Mouse (Mus musculus): Measurements from ENCODE around the gene Kdm7a.

The Kdm7a gene

DNA sequence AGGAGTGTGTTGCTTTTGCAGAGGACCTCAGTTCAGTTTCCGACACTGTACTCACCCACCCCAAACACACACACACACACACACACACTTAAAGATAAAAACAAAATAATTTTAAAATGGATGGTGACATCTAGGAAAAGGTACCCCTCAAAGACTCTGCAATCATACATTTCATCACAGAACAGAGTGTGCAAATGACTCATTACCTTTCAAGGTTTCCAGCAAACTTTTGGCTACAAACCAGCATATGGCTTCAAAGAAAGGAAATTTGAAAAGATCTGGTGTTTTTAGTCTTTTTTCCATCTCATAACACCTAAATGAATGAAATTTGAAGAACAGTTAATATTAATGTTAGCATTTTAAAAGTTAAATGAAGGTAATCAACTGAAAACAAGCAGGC lies 41.7 kb downstream of the Kdm7a start:
- DNase-seq (ENCODE audit: low read depth, low spot score): no peak
- H3K36me3 ChIP-seq (ENCODE audit: control insufficient read depth, insufficient read depth, low read length, poor library complexity, severe bottlenecking): peaks cover 18% of the 10 kb centered on the region
- no peaks in the 10 kb centered on the region for H3K27me3 ChIP-seq (ENCODE audit: control insufficient read depth, insufficient read depth, low read length, poor library complexity, severe bottlenecking)

DNA sequence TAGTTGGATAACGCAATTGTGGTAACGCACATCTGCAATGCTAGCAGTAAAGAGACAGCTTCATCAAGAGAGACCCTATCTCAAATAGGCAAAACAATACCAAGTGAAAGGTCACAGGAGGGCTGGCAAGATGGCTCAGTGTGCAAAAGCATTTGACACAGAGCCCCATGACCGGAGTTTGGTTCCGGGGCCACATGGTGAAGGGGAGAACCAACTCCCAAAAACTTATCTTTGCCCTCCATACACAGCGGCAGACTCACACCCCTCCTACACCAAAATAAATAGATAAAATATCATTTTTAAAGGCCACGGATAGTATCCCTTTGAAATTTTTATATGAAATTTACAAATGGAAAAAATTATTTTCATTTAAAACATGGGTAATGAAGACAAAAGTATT lies 44.6 kb downstream of the Kdm7a start:
- no peak for DNase-seq (ENCODE audit: low read depth, low spot score)
- H3K27me3 ChIP-seq (ENCODE audit: control insufficient read depth, insufficient read depth, low read length, poor library complexity, severe bottlenecking): no peaks in the 10 kb centered on the region
- peaks cover 18% of the 10 kb centered on the region for H3K36me3 ChIP-seq (ENCODE audit: control insufficient read depth, insufficient read depth, low read length, poor library complexity, severe bottlenecking)

DNA sequence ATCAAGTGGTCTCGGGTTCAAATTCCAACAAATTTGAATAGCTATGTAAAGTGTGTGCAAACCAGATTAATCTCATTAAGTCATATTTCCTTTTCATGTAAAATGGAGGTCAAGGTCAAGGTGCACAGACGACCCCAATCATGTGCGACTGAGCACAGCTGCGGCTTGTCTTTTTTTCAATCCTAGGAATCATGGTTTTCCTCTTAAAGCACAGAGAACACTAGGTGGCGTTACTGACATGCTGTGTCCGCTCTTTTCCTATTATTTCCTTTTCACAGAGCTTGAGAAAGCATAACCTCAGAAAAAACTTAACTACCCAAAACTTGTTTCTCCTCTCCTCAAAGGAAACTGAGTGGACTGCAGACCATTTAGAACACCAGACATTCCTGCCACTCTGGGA lies 60.5 kb downstream of the Kdm7a start:
- Histone ChIP-seq H3K27me3 (ENCODE audit: control insufficient read depth, insufficient read depth, low read length, poor library complexity, severe bottlenecking) (no peaks in the 10 kb centered on the region), H3K36me3 (ENCODE audit: control insufficient read depth, insufficient read depth, low read length, poor library complexity, severe bottlenecking) (peaks cover 32% of the 10 kb centered on the region)
- DNase-seq (ENCODE audit: low read depth, low spot score): no peak

DNA sequence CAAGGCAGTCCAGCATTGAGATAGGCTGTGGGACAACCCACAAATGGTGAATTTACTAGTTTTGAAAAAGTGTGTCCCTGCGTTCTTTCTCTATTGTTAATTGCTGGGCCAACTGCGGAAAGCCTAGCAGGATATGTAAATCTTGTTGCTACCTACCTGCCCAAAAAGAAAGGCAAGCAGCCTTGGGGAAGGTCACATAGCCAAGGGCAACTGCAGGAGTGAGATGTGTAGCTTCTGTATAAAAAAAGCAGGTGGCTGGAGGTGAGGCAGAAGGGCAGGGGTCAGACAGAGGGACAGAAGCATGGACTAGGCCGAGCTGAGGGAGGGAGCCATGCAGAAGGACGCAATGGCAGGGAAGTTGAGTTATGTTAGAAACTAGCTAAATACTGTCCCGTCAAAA lies 74.0 kb downstream of the Kdm7a start:
- no peaks in the 10 kb centered on the region for H3K27me3 ChIP-seq (ENCODE audit: control insufficient read depth, insufficient read depth, low read length, poor library complexity, severe bottlenecking)
- no peak for DNase-seq (ENCODE audit: low read depth, low spot score)
- no peaks in the 10 kb centered on the region for H3K36me3 ChIP-seq (ENCODE audit: control insufficient read depth, insufficient read depth, low read length, poor library complexity, severe bottlenecking)

DNA sequence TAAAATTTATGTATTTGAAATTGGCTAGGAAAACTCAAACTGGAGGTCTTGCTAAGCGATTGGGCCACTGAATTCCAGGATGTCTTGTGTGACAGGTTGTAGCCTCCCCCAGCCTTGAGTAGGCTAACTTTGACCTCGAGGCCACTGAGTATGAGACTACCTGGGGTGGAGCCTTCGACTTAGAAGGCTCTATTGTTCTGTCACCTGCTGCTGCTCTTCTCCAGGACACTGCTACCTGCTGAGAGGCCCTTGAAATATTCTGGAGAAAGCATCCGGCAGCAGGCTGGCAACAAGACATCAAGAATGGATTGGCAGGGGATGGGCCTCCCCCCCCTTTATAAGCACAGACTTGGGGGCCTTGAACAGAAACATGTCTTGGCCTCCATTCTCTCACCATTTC lies 75.1 kb downstream of the Kdm7a start:
- no peaks in the 10 kb centered on the region for H3K27me3 ChIP-seq (ENCODE audit: control insufficient read depth, insufficient read depth, low read length, poor library complexity, severe bottlenecking)
- H3K36me3 ChIP-seq (ENCODE audit: control insufficient read depth, insufficient read depth, low read length, poor library complexity, severe bottlenecking): no peaks in the 10 kb centered on the region
- DNase-seq (ENCODE audit: low read depth, low spot score): no peak

- no peaks in the 10 kb centered on the region for H3K36me3 ChIP-seq (ENCODE audit: control insufficient read depth, insufficient read depth, low read length, poor library complexity, severe bottlenecking)
- DNase-seq (ENCODE audit: low read depth, low spot score): no peak
- H3K27me3 ChIP-seq (ENCODE audit: control insufficient read depth, insufficient read depth, low read length, poor library complexity, severe bottlenecking): no peaks in the 10 kb centered on the region
These were observed 81.9 kb downstream of the Kdm7a start for GRCm38 (mm10) chr6:39124719-39125118.

GRCm38 (mm10) chr6:39120685-39121084 lies 85.9 kb downstream of the Kdm7a start:
- H3K27me3 ChIP-seq (ENCODE audit: control insufficient read depth, insufficient read depth, low read length, poor library complexity, severe bottlenecking): no peaks in the 10 kb centered on the region
- H3K36me3 ChIP-seq (ENCODE audit: control insufficient read depth, insufficient read depth, low read length, poor library complexity, severe bottlenecking): no peaks in the 10 kb centered on the region
- no peak for DNase-seq (ENCODE audit: low read depth, low spot score)

- DNase-seq (ENCODE audit: low read depth, low spot score): no peak
- Histone ChIP-seq H3K27me3 (ENCODE audit: control insufficient read depth, insufficient read depth, low read length, poor library complexity, severe bottlenecking) (no peaks in the 10 kb centered on the region), H3K36me3 (ENCODE audit: control insufficient read depth, insufficient read depth, low read length, poor library complexity, severe bottlenecking) (no peaks in the 10 kb centered on the region)
These were observed 88.1 kb downstream of the Kdm7a start for GRCm38 (mm10) chr6:39118456-39118881.

DNA sequence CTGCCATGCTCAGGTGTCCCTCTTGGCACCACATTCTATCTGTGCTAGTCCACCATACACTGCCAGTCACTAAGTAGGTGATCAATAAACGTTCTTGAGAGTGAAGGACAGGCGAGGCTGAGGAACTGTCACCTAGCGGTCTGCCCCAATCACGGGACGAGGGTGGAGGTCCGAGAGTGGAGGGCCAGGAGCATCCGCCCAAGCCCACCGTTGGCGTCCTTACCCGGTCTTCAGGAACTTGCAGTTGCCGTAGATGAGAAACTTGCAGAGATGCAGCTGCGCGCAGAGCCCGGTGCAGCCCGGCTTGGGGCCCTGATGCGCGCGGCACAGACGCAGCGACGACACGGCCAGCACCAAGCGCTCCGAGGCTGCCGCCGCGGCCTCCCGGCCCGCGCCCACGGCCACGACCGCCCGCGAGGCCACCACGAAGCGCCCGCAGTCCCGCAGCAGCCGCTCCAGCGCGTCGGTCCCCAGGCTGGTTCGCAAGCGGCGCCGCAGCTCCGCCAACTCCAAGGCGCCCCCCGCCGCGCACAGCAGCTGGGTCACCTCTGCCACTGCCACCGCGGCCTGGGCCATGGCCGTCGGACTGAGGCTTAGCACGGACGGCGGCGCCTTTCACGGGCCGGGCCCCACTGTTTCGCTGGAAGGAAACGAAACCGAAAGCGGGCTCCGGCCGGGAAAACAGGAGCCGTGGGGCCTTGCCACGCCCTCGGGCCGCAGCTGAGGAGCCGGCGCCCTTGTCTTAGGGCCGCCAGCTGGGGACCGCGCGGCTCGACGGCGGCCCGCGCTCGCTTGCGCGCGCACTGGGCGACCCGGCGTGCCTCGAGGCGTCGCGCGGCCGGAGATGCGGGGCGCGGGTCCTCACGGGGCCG lies 88.8 kb downstream of the Kdm7a start, which contains the start of gene Parp12:
Parp12 (minus strand) TSS at position 766 of the 872 bp plus-strand sequence.
- Histone ChIP-seq H3K27me3 (ENCODE audit: control insufficient read depth, insufficient read depth, low read length, poor library complexity, severe bottlenecking) (no peaks in the 10 kb centered on the region), H3K36me3 (ENCODE audit: control insufficient read depth, insufficient read depth, low read length, poor library complexity, severe bottlenecking) (no peaks in the 10 kb centered on the region)
- DNase-seq (ENCODE audit: low read depth, low spot score): peak; percentile 51

DNA sequence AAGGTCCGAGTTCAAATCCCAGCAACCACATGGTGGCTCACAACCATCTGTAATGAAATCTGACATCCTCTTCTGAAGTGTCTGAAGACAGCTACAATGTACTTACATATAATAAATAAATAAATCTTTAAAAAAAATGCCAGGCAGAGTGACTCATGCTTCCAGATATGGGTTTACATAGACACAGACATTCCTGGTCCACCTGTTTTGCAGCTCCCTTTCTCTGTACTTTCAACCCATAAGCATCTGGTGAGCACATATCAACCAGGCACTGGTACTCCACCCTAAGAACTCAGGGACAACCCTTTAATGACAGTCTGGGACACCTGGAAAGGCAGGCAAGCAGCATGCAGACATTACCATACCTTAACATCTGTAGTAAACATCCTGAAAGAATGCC lies 91.2 kb downstream of the Kdm7a start:
- DNase-seq (ENCODE audit: low read depth, low spot score): no peak
- no peaks in the 10 kb centered on the region for H3K27me3 ChIP-seq (ENCODE audit: control insufficient read depth, insufficient read depth, low read length, poor library complexity, severe bottlenecking)
- no peaks in the 10 kb centered on the region for H3K36me3 ChIP-seq (ENCODE audit: control insufficient read depth, insufficient read depth, low read length, poor library complexity, severe bottlenecking)

DNA sequence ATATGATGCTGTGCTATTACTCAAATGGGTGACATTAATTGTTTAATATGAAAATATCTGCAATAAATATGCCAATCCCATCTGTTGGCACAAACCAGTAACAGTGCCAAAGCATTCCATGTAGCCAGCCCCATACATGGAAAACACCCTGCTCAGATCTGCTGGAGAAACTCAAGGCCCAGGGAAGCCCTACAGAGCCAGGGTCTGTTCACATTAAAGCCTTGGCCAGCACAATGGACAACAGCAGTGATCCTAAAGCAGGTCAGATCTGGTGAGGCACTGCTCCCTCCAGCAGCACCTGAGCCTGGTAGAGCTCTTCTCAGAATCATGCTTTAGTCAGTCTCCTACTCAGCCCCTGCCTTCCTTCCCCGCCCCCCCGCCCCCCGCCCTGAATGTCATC lies 93.4 kb downstream of the Kdm7a start:
- H3K27me3 ChIP-seq (ENCODE audit: control insufficient read depth, insufficient read depth, low read length, poor library complexity, severe bottlenecking): no peaks in the 10 kb centered on the region
- H3K36me3 ChIP-seq (ENCODE audit: control insufficient read depth, insufficient read depth, low read length, poor library complexity, severe bottlenecking): no peaks in the 10 kb centered on the region
- DNase-seq (ENCODE audit: low read depth, low spot score): no peak

DNA sequence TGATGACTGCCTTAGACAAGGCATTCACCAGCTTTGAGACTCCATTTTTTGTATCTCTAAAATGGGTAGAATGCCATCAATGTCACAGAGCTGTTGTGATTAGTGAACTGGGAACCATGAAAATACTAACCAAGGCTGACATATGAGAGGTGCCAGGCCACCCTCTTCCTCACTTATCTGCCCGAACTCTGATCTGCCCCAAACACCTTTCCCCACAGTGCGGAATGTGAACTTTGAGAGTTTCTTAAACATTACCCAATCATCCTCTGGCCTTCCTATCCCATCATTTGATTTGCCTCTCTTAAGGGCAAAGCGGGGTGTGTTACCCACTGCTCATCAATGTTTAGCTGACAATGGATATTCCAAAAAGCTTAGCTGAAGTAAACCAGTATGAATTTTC lies 93.9 kb downstream of the Kdm7a start:
- H3K27me3 ChIP-seq (ENCODE audit: control insufficient read depth, insufficient read depth, low read length, poor library complexity, severe bottlenecking): no peaks in the 10 kb centered on the region
- DNase-seq (ENCODE audit: low read depth, low spot score): no peak
- H3K36me3 ChIP-seq (ENCODE audit: control insufficient read depth, insufficient read depth, low read length, poor library complexity, severe bottlenecking): no peaks in the 10 kb centered on the region

- peak; percentile 35 for DNase-seq (ENCODE audit: low read depth, low spot score)
- H3K27me3 ChIP-seq (ENCODE audit: control insufficient read depth, insufficient read depth, low read length, poor library complexity, severe bottlenecking): no peaks in the 10 kb centered on the region
- no peaks in the 10 kb centered on the region for H3K36me3 ChIP-seq (ENCODE audit: control insufficient read depth, insufficient read depth, low read length, poor library complexity, severe bottlenecking)
These were observed 99.8 kb downstream of the Kdm7a start for GRCm38 (mm10) chr6:39106812-39107211.

DNA sequence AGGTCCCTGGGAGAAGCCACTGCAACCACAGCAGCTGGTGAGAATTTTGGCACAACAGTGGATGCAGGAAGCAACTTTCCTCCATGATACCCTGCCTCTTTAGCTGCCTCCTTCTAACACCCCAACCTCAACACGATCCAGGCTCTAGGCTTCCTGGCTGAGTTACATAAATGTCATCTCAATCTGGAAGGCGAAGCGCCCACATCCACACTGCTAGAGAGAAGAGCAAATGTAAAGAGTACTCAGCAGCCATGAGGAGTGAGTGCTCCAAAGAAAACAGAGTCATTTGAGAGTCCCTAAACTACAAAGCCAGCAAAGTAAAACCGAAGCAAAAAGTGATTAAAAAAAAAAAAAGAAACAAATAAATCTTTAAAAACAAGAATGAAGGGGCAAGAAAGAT lies 102.0 kb downstream of the Kdm7a start:
- DNase-seq (ENCODE audit: low read depth, low spot score): no peak

More for the DNA sequence above, 102.0 kb downstream of the Kdm7a start:
- Histone ChIP-seq H3K27me3 (ENCODE audit: control insufficient read depth, insufficient read depth, low read length, poor library complexity, severe bottlenecking) (no peaks in the 10 kb centered on the region), H3K36me3 (ENCODE audit: control insufficient read depth, insufficient read depth, low read length, poor library complexity, severe bottlenecking) (no peaks in the 10 kb centered on the region)

Measured in splenic B cell, adult 2 months (primary cell).